Mouse (Mus musculus) right cerebral cortex, postnatal 36 days (tissue): ENCODE results near the gene Plekhg3.
A peak's percentile ranks its signal among the peaks of the same experiment; 100 is the strongest.

Source experiments
- DNase-seq, 2 experiments: peaks; one replicate each; pipeline ENCODE4 v3.0.0; 2022; ENCODE audit warnings: low spot score in 2 of 2, mixed read lengths in 1 of 2

Gene Plekhg3

GRCm38 (mm10) chr12:76583454-76583853 is 52.8 kb downstream of the Plekhg3 start:
- DNase-seq = no peak

- DNase-seq = no peak
Observed at GRCm38 (mm10) chr12:76585028-76585427, 54.3 kb downstream of the Plekhg3 start.

- no peak for DNase-seq
Observed at GRCm38 (mm10) chr12:76587357-76587756, 56.7 kb downstream of the Plekhg3 start.

- no peak for DNase-seq
Observed at GRCm38 (mm10) chr12:76589531-76589930, 58.8 kb downstream of the Plekhg3 start.

- DNase-seq = no peak
Observed at GRCm38 (mm10) chr12:76591037-76591436, 60.3 kb downstream of the Plekhg3 start.

GRCm38 (mm10) chr12:76592213-76592612 is 61.5 kb downstream of the Plekhg3 start:
- DNase-seq = no peak

GRCm38 (mm10) chr12:76593254-76593653 is 62.6 kb downstream of the Plekhg3 start:
- no peak for DNase-seq

GRCm38 (mm10) chr12:76593839-76594322 is 63.2 kb downstream of the Plekhg3 start:
- DNase-seq = peak; percentile 74 to 82

GRCm38 (mm10) chr12:76594556-76594955 is 63.9 kb downstream of the Plekhg3 start:
- no peak for DNase-seq

- DNase-seq = peak in 1 of 2 experiments; percentile 47
Observed at GRCm38 (mm10) chr12:76595830-76596229, 65.1 kb downstream of the Plekhg3 start.

GRCm38 (mm10) chr12:76596292-76597023 is 65.8 kb downstream of the Plekhg3 start:
- peak; percentile 64 to 68 for DNase-seq

GRCm38 (mm10) chr12:76597577-76598100 is 66.9 kb downstream of the Plekhg3 start:
- no peak for DNase-seq

GRCm38 (mm10) chr12:76598196-76598928 is 67.7 kb downstream of the Plekhg3 start:
- DNase-seq = no peak

- DNase-seq = no peak
Observed at GRCm38 (mm10) chr12:76603779-76604178, 73.1 kb downstream of the Plekhg3 start.

GRCm38 (mm10) chr12:76604546-76604945 is 73.9 kb downstream of the Plekhg3 start:
- DNase-seq = no peak

- no peak for DNase-seq
Observed at GRCm38 (mm10) chr12:76605837-76606236, 75.1 kb downstream of the Plekhg3 start.

- DNase-seq = no peak
Observed at GRCm38 (mm10) chr12:76608241-76608640, 77.5 kb downstream of the Plekhg3 start.

GRCm38 (mm10) chr12:76608997-76609565 is 78.4 kb downstream of the Plekhg3 start:
- no peak for DNase-seq

GRCm38 (mm10) chr12:76612621-76613020 is 81.9 kb downstream of the Plekhg3 start:
- no peak for DNase-seq

GRCm38 (mm10) chr12:76614868-76615579 is 84.3 kb downstream of the Plekhg3 start:
- DNase-seq = no peak

GRCm38 (mm10) chr12:76615580-76615937 is 84.9 kb downstream of the Plekhg3 start:
- DNase-seq = no peak

- DNase-seq = no peak
Observed at GRCm38 (mm10) chr12:76618175-76618574, 87.5 kb downstream of the Plekhg3 start.
